Comparison of ENCODE assay signal across 11 mouse cellular contexts in the genomic region with DNA sequence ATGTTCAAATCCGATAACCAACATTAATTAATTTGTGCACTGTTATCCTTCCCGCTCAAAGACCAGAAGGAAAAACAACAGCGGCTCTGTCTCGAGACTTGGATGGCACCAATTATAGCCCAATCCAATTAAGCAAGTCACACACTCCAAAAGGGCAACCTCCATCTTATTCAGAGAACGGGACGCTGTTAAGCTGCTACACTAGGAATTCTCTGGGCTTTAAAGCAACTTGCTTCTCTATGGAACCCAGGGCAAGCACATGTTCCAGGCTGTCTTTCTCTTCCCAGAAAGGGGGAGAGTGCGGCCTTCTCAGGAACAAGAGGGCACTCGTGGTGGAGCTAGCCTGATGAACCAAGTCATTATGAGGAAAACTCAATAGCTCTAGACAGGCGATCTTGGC. TPM values are rescaled to one million over a fixed set of nuclear protein-coding genes. Genes with fewer than 3 reads are reported as not detected.
DNase-seq lines count a peak whose midpoint lies in the region; ATAC-seq and TF ChIP-seq lines count a peak whose summit lies in the region.
"Had no signal": no experiment of that assay in that cellular context is flagged by ENCODE, and none has a peak within 500 bp of the region (broad histone marks: within the 10 kb centered on the region; RNA-seq: fewer than 3 reads in every experiment).

No protein-coding gene starts in this region.

- ATAC-seq in forebrain, embryonic 16.5 days, result no peak
- ATAC-seq in limb, embryonic 14.5 days (ENCODE audit: low FRiP score, low read depth), result no peak

- no peaks in the 10 kb centered on the region; the same call in 1 of the 2 replicates for H3K79me2 ChIP-seq in liver, adult 2 months (ENCODE audit: control insufficient read depth, insufficient read depth, low read length)

- 56% methylated on average over 9 of the region's 9 CpGs for WGBS in liver, adult 2 months
- WGBS in forebrain, embryonic 16.5 days, result 6% methylated on average over 9 of the region's 9 CpGs
- WGBS in limb, embryonic 14.5 days, result 48% methylated on average over 9 of the region's 9 CpGs

- H3K27ac ChIP-seq in liver, adult 2 months (replicated peaks; ENCODE audit: insufficient read depth, low read depth, low read length), result peak overlapping the region; percentile 75
- H3K27ac ChIP-seq in forebrain, embryonic 16.5 days (ENCODE audit: low read length), result no peak overlapping the region
- H3K27ac ChIP-seq in limb, embryonic 14.5 days (replicated peaks; ENCODE audit: low read depth, low read length), result no peak overlapping the region

- H3K4me2 ChIP-seq in forebrain, embryonic 16.5 days (ENCODE audit: low read length), result no peak overlapping the region
- no peak overlapping the region for H3K4me2 ChIP-seq in limb, embryonic 14.5 days (replicated peaks; ENCODE audit: low read depth, low read length, severe bottlenecking)

- no peak for TF ChIP-seq POLR2A in liver, adult 2 months (IDR thresholded peaks at IDR 0.05; ENCODE audit: extremely low read depth, insufficient read depth, low read length)
- no peak for TF ChIP-seq POLR2A in limb, embryonic 14.5 days (IDR thresholded peaks at IDR 0.05; ENCODE audit: borderline replicate concordance, extremely low read depth, insufficient read depth, insufficient read length)

- TF ChIP-seq CTCF in liver, adult 2 months (IDR thresholded peaks at IDR 0.05; ENCODE audit: low read depth, low read length), result no peak

- peaks cover 11% of the 10 kb centered on the region for H3K27me3 ChIP-seq in liver, adult 2 months (ENCODE audit: control insufficient read depth, insufficient read depth, low read length)
- H3K27me3 ChIP-seq in forebrain, embryonic 16.5 days (replicated peaks; ENCODE audit: control insufficient read depth, insufficient read depth, low read length), result peaks cover 47% of the 10 kb centered on the region
- peaks cover 45% of the 10 kb centered on the region for H3K27me3 ChIP-seq in limb, embryonic 14.5 days (ENCODE audit: control insufficient read depth, insufficient read depth, low read length)

- peak overlapping the region; percentile 73 for H3K4me3 ChIP-seq in liver, adult 2 months (ENCODE audit: insufficient read depth, low read depth, low read length)
- H3K4me3 ChIP-seq in forebrain, embryonic 16.5 days (replicated peaks; ENCODE audit: low read length), result peak overlapping the region; percentile 20; the same call in 1 of the 2 replicates
- H3K4me3 ChIP-seq in limb, embryonic 14.5 days (replicated peaks; ENCODE audit: low read length), result peak overlapping the region; percentile 64

- H3K4me1 ChIP-seq in liver, adult 2 months (ENCODE audit: control insufficient read depth, insufficient read depth, low read length), result no peaks in the 10 kb centered on the region
- peaks cover 22% of the 10 kb centered on the region for H3K4me1 ChIP-seq in forebrain, embryonic 16.5 days (replicated peaks; ENCODE audit: control insufficient read depth, insufficient read depth, low read length)
- H3K4me1 ChIP-seq in limb, embryonic 14.5 days (ENCODE audit: control insufficient read depth, insufficient read depth, low read length), result peaks cover 8% of the 10 kb centered on the region

- peak overlapping the region; percentile 60 for H3K9ac ChIP-seq in liver, adult 2 months (ENCODE audit: low read depth, low read length)
- H3K9ac ChIP-seq in forebrain, embryonic 16.5 days (replicated peaks; ENCODE audit: low read depth, low read length), result no peak overlapping the region
- no peak overlapping the region for H3K9ac ChIP-seq in limb, embryonic 14.5 days (ENCODE audit: low read depth, low read length, severe bottlenecking)

- H3K9me3 ChIP-seq in forebrain, embryonic 16.5 days (ENCODE audit: control insufficient read depth, low read length), result no peaks in the 10 kb centered on the region
- H3K9me3 ChIP-seq in limb, embryonic 14.5 days (ENCODE audit: control insufficient read depth, low read length), result no peaks in the 10 kb centered on the region

- H3K36me3 ChIP-seq in liver, adult 2 months (ENCODE audit: control insufficient read depth, insufficient read depth, low read length), result no peaks in the 10 kb centered on the region; the same call in 1 of the 2 replicates
- no peaks in the 10 kb centered on the region for H3K36me3 ChIP-seq in forebrain, embryonic 16.5 days (ENCODE audit: control insufficient read depth, insufficient read depth)
- no peaks in the 10 kb centered on the region for H3K36me3 ChIP-seq in limb, embryonic 14.5 days (ENCODE audit: control insufficient read depth, insufficient read depth, low read length)

- DNase-seq in liver, adult 2 months (ENCODE audit: extremely low read depth, low read depth, low spot score), result no peak
- DNase-seq in liver (no peak), MN1 (ENCODE audit: low spot score) (no peak)
- no peak for DNase-seq in limb, embryonic 14.5 days (ENCODE audit: low spot score)
- DNase-seq in retina, embryonic 14.5 days (ENCODE audit: low spot score), result peak; percentile 64
- no peak for DNase-seq in ovary, postnatal 10 days (ENCODE audit: low spot score)
- no peak for DNase-seq in ovary, postnatal 36 days (ENCODE audit: low spot score)
- DNase-seq: cerebellum, adult 18-20 months; left cerebral cortex, postnatal 4 days; right cerebral cortex, postnatal 14 days had no signal

RNA-seq across cellular contexts. Expression of a gene that starts 1.6 kb away (rescaled TPM):
- total RNA-seq in liver, adult 2 months (2014; rRNA removed), result 33.4 and 35.1 TPM in 2 replicates
- 5.8 and 7.8 TPM in 2 replicates for polyA plus RNA-seq in liver, adult 2 months (2012; rRNA removed)
- 22.8 and 26.0 TPM in 2 replicates for polyA plus RNA-seq in forebrain, embryonic 16.5 days (2015; fragmentation: Nextera tagmentation; extraction: Ambion mirVana)
- 18.4 and 21.1 TPM in 2 replicates for polyA plus RNA-seq in limb, embryonic 14.5 days (2012; rRNA removed)
- polyA plus RNA-seq in limb, embryonic 14.5 days (2014; fragmentation: Nextera tagmentation; extraction: Ambion mirVana), result 25.0 and 25.3 TPM in 2 replicates

Comparison
In these comparisons a context has a peak if more than half of its experiments do, and no peak if none do; other contexts are left out.
1. H3K4me3 ChIP-seq: peak in every context shown above with its lines; median percentile 73 in liver, adult 2 months; 64 in limb, embryonic 14.5 days; 20 in forebrain, embryonic 16.5 days.